Mouse (Mus musculus) limb, embryonic 14.5 days (tissue): Measurements from ENCODE around the gene Hes7. TPM values are rescaled to one million over a fixed set of nuclear protein-coding genes. Genes with fewer than 3 reads are reported as not detected.

ENCODE experiments used
- ATAC-seq: fragments of 200-750 bp; cut with Nextera tagmentation; 2 replicates; pipeline ENCODE4 v1.8.0; 2017; ENCODE audit warnings: low read depth, moderate number of reproducible peaks, moderate TSS enrichment; ENCODE audit not compliant: low FRiP score
- DNase-seq: peaks from one replicate; pipeline ENCODE4 v3.0.0-alpha.2; 2015; ENCODE audit warnings: low spot score
- H3K27ac ChIP-seq: fragments of 300-500 bp; sonication (generic); replicated peaks from 2 replicates; pipeline ENCODE4 v1.5.1; 2014; ENCODE audit warnings: low read depth, mild to moderate bottlenecking, low read length, moderate library complexity, mixed read lengths
- H3K27me3 ChIP-seq: fragments of 300-500 bp; sonication (generic); 2 replicates; pipeline ENCODE4 v1.6.1; 2014; ENCODE audit warnings: low read length, mixed read lengths; ENCODE audit not compliant: control insufficient read depth, insufficient read depth
- H3K36me3 ChIP-seq: fragments of 300-500 bp; sonication (generic); 2 replicates; pipeline ENCODE4 v1.6.1; 2014; ENCODE audit warnings: mild to moderate bottlenecking, low read length, moderate library complexity, mixed read lengths; ENCODE audit not compliant: control insufficient read depth, insufficient read depth
- H3K4me1 ChIP-seq: fragments of 300-500 bp; sonication (generic); 2 replicates; pipeline ENCODE4 v1.6.1; 2014; ENCODE audit warnings: antibody characterized with exemption, low read length, mixed read lengths; ENCODE audit not compliant: control insufficient read depth, insufficient read depth
- H3K4me2 ChIP-seq: fragments of 300-500 bp; sonication (generic); replicated peaks from 2 replicates; pipeline ENCODE4 v1.6.1; 2014; ENCODE audit warnings: low read depth, mild to moderate bottlenecking, low read length, moderate library complexity; ENCODE audit not compliant: severe bottlenecking
- H3K4me3 ChIP-seq: fragments of 300-500 bp; sonication (generic); replicated peaks from 2 replicates; pipeline ENCODE4 v1.5.1; 2014; ENCODE audit warnings: low read length
- H3K9ac ChIP-seq: fragments of 300-500 bp; sonication (generic); 2 replicates; pipeline ENCODE4 v1.6.1; 2014; ENCODE audit warnings: mild to moderate bottlenecking, low read depth, low read length, moderate library complexity; ENCODE audit not compliant: severe bottlenecking
- H3K9me3 ChIP-seq: fragments of 300-500 bp; sonication (generic); 2 replicates; pipeline ENCODE4 v1.6.1; 2016; ENCODE audit warnings: low read length; ENCODE audit not compliant: control insufficient read depth
- POLR2A ChIP-seq: fragments of 200-500 bp; IDR thresholded peaks from 2 replicates; pipeline ENCODE4 v1.8.0; 2012; ENCODE audit warnings: inconsistent platforms, mild to moderate bottlenecking, moderate library complexity, borderline replicate concordance; ENCODE audit not compliant: insufficient read depth, insufficient read length; ENCODE audit errors: extremely low read depth
- WGBS: fragments of 180-500 bp; shearing (Covaris S2); extraction: QIAGEN DNeasy Blood & Tissue Kit; methylation state at CpG from one replicate; pipeline ENCODE4 v1.1.7; 2014; 5-methylcytosine and 5-hydroxymethylcytosine counted together
- polyA plus RNA-seq, 2 experiments: library from polyadenylated mRNA; depleted of rRNA in 1 of 2; stranded (reverse) in 1 of 2; unstranded in 1 of 2; fragments of >200 nt; fragmentation: Nextera tagmentation in 1 of 2; extraction: Ambion mirVana in 1 of 2; gene quantifications; 2 replicates each; pipeline versions ENCODE4 v1.2.1 to v1.2.3; 2012 to 2014

Gene Hes7
- polyA plus RNA-seq, 2 experiments, result 0.30 to 1.1 TPM

DNA sequence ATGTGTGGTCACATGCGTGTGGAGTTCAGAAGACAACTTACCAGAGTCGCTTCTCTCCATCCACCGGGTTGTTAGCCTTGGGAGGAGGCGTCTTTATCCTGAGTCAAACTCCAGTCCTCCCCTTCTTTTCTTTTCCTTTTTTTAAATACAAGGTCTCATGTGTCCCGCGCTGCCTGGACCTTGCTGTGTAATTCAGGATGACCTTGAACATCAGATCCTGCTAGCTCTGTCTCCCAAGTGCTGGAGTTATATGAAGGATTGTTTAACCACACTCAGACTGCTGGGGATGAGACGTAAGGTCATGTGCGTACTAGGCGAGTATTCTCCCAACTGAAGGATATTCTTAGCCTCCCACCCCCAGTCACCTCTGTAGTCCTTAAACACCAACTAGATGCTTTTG is 42.9 kb upstream of the Hes7 start:
- Histone ChIP-seq H3K9me3 (no peaks in the 10 kb centered on the region), H3K4me3 (no peak overlapping the region), H3K36me3 (no peaks in the 10 kb centered on the region), H3K27me3 (no peaks in the 10 kb centered on the region), H3K4me1 (peaks cover 13% of the 10 kb centered on the region), H3K27ac (no peak overlapping the region), H3K4me2 (no peak overlapping the region), H3K9ac (no peak overlapping the region)
- no peak for DNase-seq
- 89% methylated on average over 9 of the region's 9 CpGs for WGBS
- ATAC-seq, result no peak
- no peak for TF ChIP-seq POLR2A

DNA sequence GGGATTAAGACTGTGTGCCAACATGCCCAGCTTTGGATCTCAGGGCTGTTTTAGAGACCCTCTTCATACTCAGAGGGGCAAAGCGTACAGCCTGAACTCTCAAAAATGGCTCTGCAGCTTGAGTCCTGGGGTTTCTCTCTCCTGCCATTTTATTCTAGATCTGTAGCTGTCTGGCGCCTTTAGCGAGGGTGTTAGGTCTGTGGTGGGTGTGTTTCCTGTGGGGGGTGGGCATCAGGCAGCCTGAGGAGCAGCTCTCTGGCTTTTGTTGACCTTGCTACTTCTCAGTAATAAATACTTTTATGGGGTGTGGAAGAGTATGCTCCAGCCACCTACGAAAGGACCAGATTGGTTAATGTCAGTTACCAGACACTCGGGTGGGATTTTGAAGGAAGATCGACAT is 42.2 kb upstream of the Hes7 start:
- Histone ChIP-seq H3K4me2 (no peak overlapping the region), H3K9ac (no peak overlapping the region), H3K4me3 (no peak overlapping the region), H3K27ac (no peak overlapping the region), H3K9me3 (no peaks in the 10 kb centered on the region), H3K36me3 (no peaks in the 10 kb centered on the region), H3K27me3 (no peaks in the 10 kb centered on the region), H3K4me1 (peaks cover 9% of the 10 kb centered on the region; the same call in 1 of the 2 replicates)
- 63% methylated on average over 6 of the region's 6 CpGs for WGBS
- no peak for DNase-seq
- TF ChIP-seq POLR2A, result no peak
- no peak for ATAC-seq

DNA sequence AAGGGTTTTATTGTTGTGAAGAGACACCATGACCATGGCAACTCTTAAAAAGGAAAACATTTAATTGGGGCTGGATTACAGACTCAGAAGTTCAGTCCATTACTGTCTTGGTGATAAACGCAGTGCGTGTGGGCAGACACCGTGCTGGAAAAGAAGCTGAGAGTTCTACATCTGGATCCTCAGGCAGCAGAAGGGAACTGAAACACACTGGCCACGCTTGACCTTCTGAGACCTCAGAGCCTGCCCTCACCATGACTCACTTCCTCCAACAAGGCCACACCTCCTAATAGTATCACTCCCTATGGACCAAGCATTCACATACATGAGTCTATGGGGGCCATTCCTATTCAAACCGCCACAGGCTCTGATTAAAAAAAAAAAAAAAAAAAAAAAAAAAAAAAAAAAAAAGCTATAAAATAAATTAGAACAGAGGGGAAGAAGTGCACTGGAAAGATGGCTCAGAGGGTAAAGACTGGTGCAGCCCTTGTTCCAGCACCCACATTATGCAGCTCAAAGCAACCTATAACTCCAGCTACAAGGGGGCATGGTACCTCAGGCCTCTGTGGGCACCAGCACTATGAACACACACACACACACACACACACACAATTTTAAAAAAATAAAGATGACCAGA is 41.3 kb upstream of the Hes7 start:
- Histone ChIP-seq H3K4me1 (peaks cover 4% of the 10 kb centered on the region; the same call in 1 of the 2 replicates), H3K4me3 (no peak overlapping the region), H3K9me3 (no peaks in the 10 kb centered on the region), H3K4me2 (no peak overlapping the region), H3K27ac (no peak overlapping the region), H3K36me3 (no peaks in the 10 kb centered on the region), H3K9ac (no peak overlapping the region), H3K27me3 (no peaks in the 10 kb centered on the region)
- no peak for ATAC-seq
- no peak for TF ChIP-seq POLR2A
- DNase-seq, result no peak
- WGBS, result 56% methylated on average over 5 of the region's 5 CpGs

- DNase-seq (no peak), ATAC-seq (no peak)
- no peak for TF ChIP-seq POLR2A
- H3K9me3 ChIP-seq, result no peaks in the 10 kb centered on the region
- H3K4me3 ChIP-seq, result no peak overlapping the region
- no peak overlapping the region for H3K9ac ChIP-seq
- no peaks in the 10 kb centered on the region for H3K4me1 ChIP-seq
- no peaks in the 10 kb centered on the region for H3K36me3 ChIP-seq
- H3K27me3 ChIP-seq, result no peaks in the 10 kb centered on the region
- 78% methylated on average over 15 of the region's 15 CpGs for WGBS
- no peak overlapping the region for H3K4me2 ChIP-seq
- H3K27ac ChIP-seq, result no peak overlapping the region
Measured at GRCm38 (mm10) chr11:69080102-69080854, 39.9 kb upstream of the Hes7 start.

DNA sequence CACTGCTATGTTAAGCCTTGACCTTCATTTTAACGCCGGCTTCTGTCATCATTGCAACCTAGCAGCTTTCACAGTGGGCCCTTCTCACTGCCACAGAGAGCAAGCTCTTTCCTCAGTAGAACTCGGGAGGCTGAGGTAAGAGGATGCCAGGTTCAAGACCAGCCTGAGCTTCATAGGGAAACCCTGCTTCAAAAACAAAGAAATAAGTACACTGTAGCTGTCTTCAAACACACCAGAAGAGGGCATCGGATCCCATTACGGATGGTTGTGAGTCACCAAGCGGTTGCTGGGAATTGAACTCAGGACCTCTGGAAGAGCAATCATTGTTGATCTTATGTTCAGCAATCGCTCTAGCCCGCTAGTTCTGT is 39.4 kb upstream of the Hes7 start:
- Histone ChIP-seq H3K9me3 (no peaks in the 10 kb centered on the region), H3K36me3 (no peaks in the 10 kb centered on the region), H3K27ac (no peak overlapping the region), H3K4me3 (no peak overlapping the region), H3K4me1 (no peaks in the 10 kb centered on the region), H3K27me3 (no peaks in the 10 kb centered on the region), H3K9ac (no peak overlapping the region), H3K4me2 (no peak overlapping the region)
- no peak for DNase-seq
- ATAC-seq, result no peak
- WGBS, result 86% methylated on average over 8 of the region's 8 CpGs
- TF ChIP-seq POLR2A, result no peak
